Mouse (Mus musculus) leukemia stem cell, adult 10-12 weeks (primary cell): ENCODE measurements around the gene Crygs. TPM values are rescaled to one million over a fixed set of nuclear protein-coding genes. Genes with fewer than 3 reads are reported as not detected.

ENCODE experiments used
- polyA plus RNA-seq: library from polyadenylated mRNA; stranded (reverse); fragments of >175 nt; gene quantifications from 2 replicates; pipeline ENCODE4 v1.2.3, GENCODE M21; 2012; ENCODE audit warnings: low replicate concordance

The Crygs gene
- not detected in 2 replicates for polyA plus RNA-seq

DNA sequence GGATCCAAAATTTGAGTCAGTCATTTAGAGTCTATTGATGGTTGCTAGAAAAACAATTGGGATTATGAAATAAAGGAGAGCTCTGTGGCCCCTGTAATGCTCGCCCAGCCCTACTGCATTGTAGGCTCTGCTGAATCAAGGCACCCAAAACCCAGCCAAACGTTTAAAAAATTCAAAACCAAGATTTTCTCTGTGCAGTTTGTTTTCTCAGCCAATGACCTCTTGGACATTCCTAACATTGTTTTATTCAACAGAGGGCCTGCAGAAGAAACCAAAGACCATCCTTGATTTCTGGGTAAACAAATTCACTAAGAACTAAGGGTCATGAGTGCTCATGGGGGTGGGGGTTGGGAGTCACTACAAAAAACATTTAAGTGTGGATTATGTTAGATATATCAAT lies at the start of gene Crygs:
Gene Crygs (minus strand): TSS at position 101 of the 400 bp plus-strand sequence.

GRCm38 (mm10) chr16:22857431-22858113 lies 46.2 kb upstream of the Crygs start, which contains the start of the genes Tbccd1 and Dnajb11:
Gene Tbccd1 (minus strand): TSS chr16:22857669.
Gene Dnajb11 (plus strand): TSS chr16:22857845.

Other genes starting within 250 kb of the Crygs start
- 0.17 and 0.18 TPM in 2 replicates for gene Dgkg, start 154.4 kb downstream of the Crygs start, polyA plus RNA-seq
- 2.9 and 9.6 TPM in 2 replicates for gene Tbccd1, start 46.1 kb upstream of the Crygs start, polyA plus RNA-seq
- 35.7 and 61.5 TPM in 2 replicates for gene Dnajb11, start 46.3 kb upstream of the Crygs start, polyA plus RNA-seq
- gene Ahsg, start 79.7 kb upstream of the Crygs start, polyA plus RNA-seq: not detected in 2 replicates
- gene Fetub, start 106.8 kb upstream of the Crygs start, polyA plus RNA-seq: not detected in 2 replicates
- gene Hrg, start 139.5 kb upstream of the Crygs start, polyA plus RNA-seq: not detected in 2 replicates
- gene Kng2, start 217.9 kb upstream of the Crygs start, polyA plus RNA-seq: not detected in 2 replicates
- not detected in 2 replicates for gene Kng1, start 246.3 kb upstream of the Crygs start, polyA plus RNA-seq